Mouse (Mus musculus) E14TG2a.4 (cell line): ENCODE data around the gene Kdelr3.

ENCODE experiments used
- H3K27me3 ChIP-seq: 2 replicates; pipeline ENCODE4 v1.6.1; 2014; ENCODE audit warnings: low read length, control low read depth; ENCODE audit not compliant: insufficient read depth
- H3K36me3 ChIP-seq: 2 replicates; pipeline ENCODE4 v1.6.1; 2014; ENCODE audit warnings: low read length, control low read depth; ENCODE audit not compliant: insufficient read depth
- H3K4me1 ChIP-seq: replicated peaks from 2 replicates; pipeline ENCODE4 v1.6.1; 2014; ENCODE audit warnings: low read depth, low read length, control low read depth
- H3K4me3 ChIP-seq: replicated peaks from 2 replicates; pipeline ENCODE4 v1.5.1; 2014; ENCODE audit warnings: mild to moderate bottlenecking, low read length
- H3K9me3 ChIP-seq: 2 replicates; pipeline ENCODE4 v1.6.1; 2014; ENCODE audit warnings: low read length, control low read depth
- CTCF ChIP-seq: conservative IDR thresholded peaks from 2 replicates; pipeline ENCODE4 v1.5.1; 2014; ENCODE audit warnings: low read length
- NANOG ChIP-seq: IDR thresholded peaks from 2 replicates; pipeline ENCODE4 v1.6.1; 2014; ENCODE audit warnings: borderline replicate concordance, low read length, mixed read lengths
- POU5F1 ChIP-seq: IDR thresholded peaks from 2 replicates; pipeline ENCODE4 v1.6.1; 2014; ENCODE audit warnings: low read length, borderline replicate concordance

Gene Kdelr3

GRCm38 (mm10) chr15:79525564-79525963, 9.4 kb downstream of the Kdelr3 start:
- Histone ChIP-seq H3K4me1 (peaks cover 73% of the 10 kb centered on the region), H3K36me3 (peaks cover 78% of the 10 kb centered on the region), H3K9me3 (no peaks in the 10 kb centered on the region), H3K4me3 (no peak overlapping the region), H3K27me3 (no peaks in the 10 kb centered on the region)
- TF ChIP-seq POU5F1 (no peak), NANOG (no peak), CTCF (no peak)

GRCm38 (mm10) chr15:79525979-79526768, 10.0 kb downstream of the Kdelr3 start:
- peaks cover 71% of the 10 kb centered on the region for H3K4me1 ChIP-seq
- H3K4me3 ChIP-seq: no peak overlapping the region
- peaks cover 84% of the 10 kb centered on the region for H3K36me3 ChIP-seq
- no peaks in the 10 kb centered on the region for H3K9me3 ChIP-seq
- no peak for TF ChIP-seq CTCF
- H3K27me3 ChIP-seq: no peaks in the 10 kb centered on the region

DNA sequence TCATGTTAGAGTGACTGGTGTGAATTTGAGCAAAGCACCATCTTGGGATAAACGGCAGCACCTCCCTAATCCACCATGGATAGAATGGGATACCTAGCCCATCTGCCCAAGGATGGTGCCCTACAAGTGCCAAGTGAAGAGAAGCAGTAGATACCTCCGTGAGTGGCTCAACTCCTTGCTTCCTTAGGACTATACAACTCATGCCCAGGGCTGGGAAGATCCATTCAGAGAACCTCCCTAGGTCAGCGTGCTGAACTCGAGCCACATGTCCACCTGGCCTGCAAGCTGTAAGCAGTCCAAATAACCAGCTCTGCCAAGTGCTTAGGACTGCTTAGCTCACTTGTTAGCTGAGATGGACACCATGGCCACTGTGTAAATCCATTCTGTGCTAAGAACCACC, 11.0 kb downstream of the Kdelr3 start:
- no peak overlapping the region for H3K4me3 ChIP-seq
- H3K27me3 ChIP-seq: no peaks in the 10 kb centered on the region
- H3K9me3 ChIP-seq: no peaks in the 10 kb centered on the region
- peaks cover 81% of the 10 kb centered on the region for H3K4me1 ChIP-seq
- peaks cover 94% of the 10 kb centered on the region for H3K36me3 ChIP-seq
- no peak for TF ChIP-seq POU5F1
- no peak for TF ChIP-seq NANOG
- no peak for TF ChIP-seq CTCF

- TF ChIP-seq CTCF: no peak
- no peak for TF ChIP-seq NANOG
- TF ChIP-seq POU5F1: no peak
Measured at GRCm38 (mm10) chr15:79527991-79528639, 11.9 kb downstream of the Kdelr3 start.

DNA sequence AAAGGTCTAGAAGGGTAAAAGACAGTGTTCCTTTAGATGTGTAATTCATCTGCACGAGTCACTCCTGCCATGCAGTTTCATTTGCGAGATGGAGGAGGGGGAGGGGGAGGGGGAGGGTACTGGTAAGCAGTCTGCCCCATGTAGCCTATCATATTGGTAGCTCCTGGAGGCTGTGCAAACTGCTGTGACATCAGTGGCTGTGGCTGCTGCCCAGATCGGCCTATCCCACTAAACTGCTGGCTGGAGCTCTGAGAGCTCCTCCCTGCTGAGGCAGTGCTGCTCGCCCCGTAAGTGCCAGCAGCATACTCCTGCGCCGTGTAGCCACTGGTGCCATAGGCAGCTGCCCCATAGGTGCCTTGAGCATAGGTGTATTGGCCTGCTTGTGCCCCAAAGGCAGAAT, 13.7 kb downstream of the Kdelr3 start:
- H3K4me1 ChIP-seq: peaks cover 95% of the 10 kb centered on the region
- no peak overlapping the region; the same call in 1 of the 2 replicates for H3K4me3 ChIP-seq
- H3K36me3 ChIP-seq: peaks cover 100% of the 10 kb centered on the region
- H3K9me3 ChIP-seq: no peaks in the 10 kb centered on the region
- TF ChIP-seq POU5F1: no peak
- TF ChIP-seq NANOG: no peak
- TF ChIP-seq CTCF: no peak
- no peaks in the 10 kb centered on the region for H3K27me3 ChIP-seq

More at GRCm38 (mm10) chr15:79527991-79528639, 11.9 kb downstream of the Kdelr3 start:
- no peaks in the 10 kb centered on the region for H3K9me3 ChIP-seq
- H3K4me1 ChIP-seq: peaks cover 90% of the 10 kb centered on the region
- no peaks in the 10 kb centered on the region for H3K27me3 ChIP-seq
- peaks cover 98% of the 10 kb centered on the region for H3K36me3 ChIP-seq
- H3K4me3 ChIP-seq: no peak overlapping the region

DNA sequence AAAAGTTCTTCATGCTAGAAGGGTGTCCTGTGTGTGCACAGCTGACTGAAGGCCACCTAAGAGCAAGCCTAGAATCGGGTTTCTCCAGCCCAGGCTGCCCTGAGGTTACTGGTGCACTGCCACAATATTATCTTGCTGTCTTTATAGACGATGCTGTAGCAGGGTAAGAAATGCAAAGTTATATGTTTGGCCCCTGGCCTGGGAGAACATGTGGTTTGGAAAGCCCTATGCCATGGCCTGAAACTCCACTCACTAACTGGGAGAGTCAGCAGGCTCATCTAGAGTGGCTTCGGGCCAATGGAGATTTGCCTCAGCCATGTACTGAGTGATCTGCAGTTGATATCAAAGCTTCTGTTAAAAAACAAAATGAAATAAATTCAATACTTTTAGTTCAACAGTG, 17.6 kb downstream of the Kdelr3 start:
- Histone ChIP-seq H3K36me3 (peaks cover 100% of the 10 kb centered on the region), H3K9me3 (no peaks in the 10 kb centered on the region), H3K4me3 (0 out of 2 replicates have a peak overlapping the region, but pooled peaks have one; percentile 7), H3K27me3 (no peaks in the 10 kb centered on the region), H3K4me1 (peaks cover 92% of the 10 kb centered on the region)
- no peak for TF ChIP-seq NANOG
- no peak for TF ChIP-seq POU5F1
- TF ChIP-seq CTCF: no peak

GRCm38 (mm10) chr15:79543968-79544367, 27.8 kb downstream of the Kdelr3 start:
- Histone ChIP-seq H3K4me3 (peak overlapping the region; percentile 98), H3K9me3 (no peaks in the 10 kb centered on the region), H3K27me3 (no peaks in the 10 kb centered on the region), H3K4me1 (peaks cover 69% of the 10 kb centered on the region), H3K36me3 (peaks cover 63% of the 10 kb centered on the region)
- TF ChIP-seq CTCF (no peak), NANOG (no peak), POU5F1 (no peak)

GRCm38 (mm10) chr15:79545496-79545895, 29.3 kb downstream of the Kdelr3 start:
- no peaks in the 10 kb centered on the region for H3K27me3 ChIP-seq
- H3K9me3 ChIP-seq: no peaks in the 10 kb centered on the region
- TF ChIP-seq POU5F1: no peak
- no peak for TF ChIP-seq NANOG
- no peak for TF ChIP-seq CTCF
- H3K4me3 ChIP-seq: peak overlapping the region; percentile 98
- peaks cover 55% of the 10 kb centered on the region for H3K4me1 ChIP-seq
- peaks cover 47% of the 10 kb centered on the region for H3K36me3 ChIP-seq
